Mouse (Mus musculus) erythroblast, embryonic 14.5 days (primary cell): ENCODE data around the gene Ror1. TPM values are rescaled to one million over a fixed set of nuclear protein-coding genes. Genes with fewer than 3 reads are reported as not detected.

Source experiments
- H3K27me3 ChIP-seq: 2 replicates; pipeline ENCODE4 v1.6.1; 2012; ENCODE audit warnings: inconsistent platforms; ENCODE audit not compliant: control insufficient read depth
- H3K36me3 ChIP-seq: 2 replicates; pipeline ENCODE4 v1.6.1; 2012; ENCODE audit warnings: mild to moderate bottlenecking, inconsistent platforms; ENCODE audit not compliant: control insufficient read depth
- H3K4me1 ChIP-seq: 2 replicates; pipeline ENCODE4 v1.6.1; 2012; ENCODE audit warnings: inconsistent platforms; ENCODE audit not compliant: control insufficient read depth
- H3K4me3 ChIP-seq: replicated peaks from 2 replicates; pipeline ENCODE3; 2012; ENCODE audit warnings: moderate library complexity, mild to moderate bottlenecking, inconsistent platforms
- H3K9me3 ChIP-seq: 2 replicates; pipeline ENCODE4 v1.6.1; 2012; ENCODE audit warnings: low read length, inconsistent platforms, mixed read lengths; ENCODE audit not compliant: control insufficient read depth
- GATA1 ChIP-seq: IDR thresholded peaks from 2 replicates; pipeline ENCODE4 v1.6.1; 2012; ENCODE audit warnings: low read length, inconsistent platforms, mixed read lengths
- TAL1 ChIP-seq: IDR thresholded peaks from 3 replicates; pipeline ENCODE4 v1.6.1; 2012; ENCODE audit warnings: low read length, inconsistent platforms, mixed read lengths
- polyA plus RNA-seq: library from polyadenylated mRNA; stranded (reverse); fragments of >175 nt; gene quantifications from 2 replicates; pipeline ENCODE4 v1.2.3, GENCODE M21; 2012

Ror1 gene
- polyA plus RNA-seq, 1 experiment, result not detected

DNA sequence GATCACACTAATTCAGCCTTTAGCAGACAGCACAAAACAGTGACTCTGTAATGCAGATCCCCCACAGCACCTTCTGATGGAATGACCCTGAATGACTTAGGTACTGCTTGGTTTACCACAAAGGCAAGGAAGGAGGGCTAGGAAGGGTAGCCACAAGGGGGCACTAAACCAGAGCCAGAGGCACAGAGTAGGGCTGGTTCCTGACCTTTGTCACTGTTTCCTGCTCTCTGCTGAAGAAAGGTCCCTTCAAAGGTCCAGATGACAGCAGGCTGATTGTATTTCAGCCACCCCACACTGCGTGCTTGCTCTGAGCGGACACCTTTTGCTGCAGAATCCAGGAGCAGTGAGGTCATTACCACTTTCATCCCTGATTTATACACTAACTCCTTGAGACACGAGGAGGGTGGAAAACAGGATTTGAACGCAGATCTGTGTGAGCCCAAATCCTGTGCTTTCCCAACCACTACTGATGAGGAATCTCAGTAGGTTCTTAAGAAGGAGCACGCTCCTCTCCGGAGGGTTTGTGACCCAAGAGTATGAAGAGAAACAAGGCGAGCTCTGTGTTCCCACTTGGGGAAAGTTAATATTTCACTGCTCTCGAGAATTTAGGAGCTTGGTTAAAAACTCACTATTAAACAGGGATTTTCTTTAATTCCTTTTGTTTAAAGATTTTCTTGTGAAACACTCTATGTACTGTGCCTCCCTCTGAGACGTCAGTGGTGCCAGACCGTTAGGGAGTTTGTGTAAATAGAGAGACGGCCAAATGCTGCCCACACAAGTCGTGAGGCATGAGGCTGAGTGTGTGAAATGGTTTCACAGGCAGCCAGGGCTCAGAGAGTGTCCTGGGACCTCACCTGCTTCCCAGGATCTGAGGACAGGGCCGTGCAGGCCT lies 119.0 kb downstream of the Ror1 start:
- H3K4me3 ChIP-seq, result no peak overlapping the region
- TF ChIP-seq GATA1 (no peak), TAL1 (no peak)

DNA sequence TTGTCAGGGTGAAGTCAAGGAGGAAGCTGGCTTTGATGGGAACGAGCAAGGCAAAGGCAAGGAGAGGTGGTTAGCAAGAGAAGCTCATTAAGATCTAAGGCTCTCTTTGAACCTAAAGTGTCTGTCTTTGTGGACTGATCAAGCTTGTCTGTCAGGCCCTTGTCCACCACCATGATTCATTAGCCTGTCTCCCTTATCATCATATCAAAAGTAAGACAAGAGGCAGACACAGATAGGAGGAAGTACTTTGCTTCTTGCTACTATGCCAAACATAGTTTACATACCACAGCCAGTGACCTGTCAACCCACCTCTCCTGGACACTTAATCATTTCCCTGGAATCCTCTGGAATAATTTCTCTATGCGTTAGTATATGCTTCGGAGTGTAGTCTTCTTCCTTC lies 121.0 kb downstream of the Ror1 start:
- no peak for TF ChIP-seq GATA1
- TF ChIP-seq TAL1, result no peak
- H3K4me1 ChIP-seq, result no peaks in the 10 kb centered on the region
- H3K27me3 ChIP-seq, result no peaks in the 10 kb centered on the region
- no peaks in the 10 kb centered on the region for H3K36me3 ChIP-seq
- no peaks in the 10 kb centered on the region for H3K9me3 ChIP-seq
- H3K4me3 ChIP-seq, result no peak overlapping the region

More for the DNA sequence above, 119.0 kb downstream of the Ror1 start:
- Histone ChIP-seq H3K9me3 (no peaks in the 10 kb centered on the region), H3K4me1 (no peaks in the 10 kb centered on the region), H3K27me3 (no peaks in the 10 kb centered on the region), H3K36me3 (no peaks in the 10 kb centered on the region)

DNA sequence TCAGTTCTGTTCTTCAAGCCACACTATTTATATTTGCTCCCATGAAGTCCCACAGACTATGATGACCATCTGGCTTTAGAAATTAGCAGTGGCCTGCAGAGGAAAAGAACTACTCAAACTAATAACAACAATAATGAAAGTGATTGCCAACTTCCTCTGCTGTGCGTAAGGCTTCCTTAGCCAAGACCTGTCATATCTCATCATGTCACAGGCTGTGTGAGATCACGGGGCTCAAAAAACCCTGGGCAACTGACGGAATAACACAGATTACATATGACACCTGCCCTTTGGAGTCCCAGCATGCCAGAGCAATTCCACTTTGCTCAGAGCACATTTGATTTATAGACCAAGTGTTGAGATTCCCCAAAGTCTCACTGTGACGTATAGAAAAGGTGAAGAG lies 123.4 kb downstream of the Ror1 start:
- Histone ChIP-seq H3K4me1 (no peaks in the 10 kb centered on the region), H3K4me3 (no peak overlapping the region), H3K27me3 (no peaks in the 10 kb centered on the region), H3K36me3 (no peaks in the 10 kb centered on the region), H3K9me3 (no peaks in the 10 kb centered on the region)
- TF ChIP-seq TAL1, result no peak
- TF ChIP-seq GATA1, result no peak

DNA sequence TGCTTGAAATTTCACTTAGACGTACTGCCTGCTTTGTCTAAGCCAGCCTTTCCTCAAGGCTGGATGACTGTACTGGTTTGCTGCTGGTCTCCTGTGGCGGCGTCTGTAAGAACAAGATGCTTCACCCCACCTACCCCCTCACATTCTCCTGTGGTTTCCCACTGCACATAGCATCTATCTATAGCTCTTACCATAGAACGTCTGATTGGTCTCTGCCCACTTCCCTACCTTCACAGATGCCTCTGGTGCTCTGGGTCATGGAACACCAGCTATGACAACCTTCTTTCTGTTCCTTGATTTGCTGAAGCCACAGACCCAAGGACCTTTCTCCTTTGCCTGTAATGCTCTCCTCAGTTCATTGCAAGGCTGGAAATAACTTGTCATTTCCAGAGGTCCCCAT lies 124.0 kb downstream of the Ror1 start:
- TF ChIP-seq GATA1 (no peak), TAL1 (no peak)
- Histone ChIP-seq H3K4me3 (no peak overlapping the region), H3K36me3 (no peaks in the 10 kb centered on the region)

DNA sequence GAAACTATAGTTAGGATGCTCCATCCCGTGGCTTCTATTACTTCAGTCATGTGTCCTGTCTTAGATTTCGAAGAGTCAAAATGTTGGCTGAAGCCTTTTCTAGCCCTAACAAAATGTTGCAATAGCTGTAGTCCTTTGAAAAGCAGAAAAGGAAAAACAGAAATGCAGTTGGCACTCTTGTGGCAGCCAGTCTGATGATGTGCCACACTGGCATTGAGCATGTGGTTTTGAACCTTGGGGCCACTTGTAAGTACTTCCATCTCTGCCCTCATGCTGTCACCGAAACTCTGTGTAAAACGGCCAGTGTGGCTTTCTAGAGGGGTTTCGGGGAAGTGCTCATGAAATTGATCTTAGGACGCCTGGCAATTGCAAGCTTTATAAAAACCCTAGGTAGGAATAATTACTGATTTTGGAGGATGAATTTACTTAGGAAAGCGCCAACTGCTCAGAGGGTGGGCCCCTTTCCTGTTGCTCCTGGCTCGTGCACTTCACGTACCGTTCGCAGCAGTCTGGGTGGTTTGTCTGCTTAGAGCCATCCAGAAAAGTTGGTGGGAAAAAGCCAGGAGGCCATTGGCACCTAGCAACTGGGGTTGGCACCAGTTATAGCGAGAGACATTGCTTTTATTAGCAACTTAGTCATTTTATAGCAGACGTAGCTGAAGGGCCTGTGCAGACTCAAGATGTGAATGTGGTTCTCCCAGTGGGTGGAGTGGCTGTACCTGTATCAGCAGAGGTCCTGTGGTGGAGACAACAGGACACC lies 126.6 kb downstream of the Ror1 start:
- Histone ChIP-seq H3K36me3 (no peaks in the 10 kb centered on the region), H3K4me3 (no peak overlapping the region), H3K27me3 (no peaks in the 10 kb centered on the region), H3K4me1 (no peaks in the 10 kb centered on the region), H3K9me3 (no peaks in the 10 kb centered on the region)
- no peak for TF ChIP-seq TAL1

More for the DNA sequence above, 124.0 kb downstream of the Ror1 start:
- no peaks in the 10 kb centered on the region for H3K9me3 ChIP-seq
- no peaks in the 10 kb centered on the region for H3K27me3 ChIP-seq
- H3K4me1 ChIP-seq, result no peaks in the 10 kb centered on the region

DNA sequence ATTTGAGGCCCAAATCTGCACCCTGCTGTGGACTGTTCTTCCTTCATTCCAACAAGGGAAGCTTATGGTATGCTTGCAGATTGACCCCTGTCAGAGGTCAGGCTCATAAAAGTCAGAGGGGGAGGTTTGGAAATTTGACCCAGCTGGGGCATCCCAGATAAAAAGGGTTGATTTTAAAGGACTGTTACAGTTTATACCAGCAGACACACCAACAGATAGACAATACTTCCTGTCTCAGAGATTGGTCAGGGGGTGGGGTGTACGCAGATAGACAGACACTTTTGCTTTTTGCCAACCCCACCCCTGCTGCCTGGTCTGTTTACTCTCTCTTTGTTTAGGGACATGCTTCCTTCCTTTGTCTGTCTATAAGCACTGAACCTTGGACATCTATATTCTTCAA lies 127.9 kb downstream of the Ror1 start:
- Histone ChIP-seq H3K4me3 (no peak overlapping the region), H3K27me3 (no peaks in the 10 kb centered on the region), H3K9me3 (no peaks in the 10 kb centered on the region), H3K36me3 (no peaks in the 10 kb centered on the region), H3K4me1 (no peaks in the 10 kb centered on the region)
- no peak for TF ChIP-seq TAL1
- TF ChIP-seq GATA1, result no peak

DNA sequence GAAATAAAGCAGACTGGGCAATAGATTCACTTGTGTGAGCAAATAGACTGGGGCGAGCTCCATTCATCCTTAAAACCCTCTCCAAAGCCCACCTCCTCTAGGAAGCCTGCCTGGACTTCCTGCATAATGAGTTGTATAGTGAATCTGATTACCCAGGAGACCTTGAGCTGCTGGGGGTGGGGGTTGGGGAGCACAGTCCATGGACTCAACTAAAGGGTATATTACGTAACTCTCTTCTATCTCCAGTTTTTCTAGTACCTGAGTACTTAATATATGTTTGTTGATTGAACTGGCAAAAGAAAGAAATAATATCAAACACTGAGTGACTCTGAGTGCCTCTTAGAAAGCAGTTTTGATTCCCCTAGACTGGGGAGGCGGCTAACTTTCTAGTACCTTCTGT lies 128.4 kb downstream of the Ror1 start:
- no peak overlapping the region for H3K4me3 ChIP-seq
- H3K27me3 ChIP-seq, result no peaks in the 10 kb centered on the region
- no peaks in the 10 kb centered on the region for H3K36me3 ChIP-seq
- no peaks in the 10 kb centered on the region for H3K9me3 ChIP-seq
- no peaks in the 10 kb centered on the region for H3K4me1 ChIP-seq
- TF ChIP-seq TAL1, result no peak
- no peak for TF ChIP-seq GATA1

DNA sequence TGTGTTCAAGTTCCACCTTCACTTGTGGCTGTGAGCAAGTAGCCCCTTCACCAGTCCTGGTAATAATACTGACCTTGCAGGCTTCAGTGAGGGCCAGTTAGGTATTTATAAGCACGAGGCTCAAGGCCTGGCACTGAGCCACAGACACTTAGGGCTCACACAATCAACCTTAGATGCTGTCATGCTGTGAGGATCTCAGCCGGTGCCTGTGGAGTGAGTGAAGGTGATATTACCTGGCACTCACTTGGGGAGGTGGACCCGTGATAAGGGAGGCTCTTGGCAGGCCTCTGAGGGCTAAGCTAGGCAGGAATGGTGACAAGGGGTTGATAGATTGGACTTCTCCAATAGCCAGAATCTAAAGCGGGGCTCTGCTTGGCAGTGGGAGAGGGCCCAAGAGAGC lies 131.0 kb downstream of the Ror1 start:
- no peak overlapping the region for H3K4me3 ChIP-seq
- no peaks in the 10 kb centered on the region for H3K36me3 ChIP-seq
- no peaks in the 10 kb centered on the region for H3K4me1 ChIP-seq
- no peaks in the 10 kb centered on the region for H3K9me3 ChIP-seq
- no peaks in the 10 kb centered on the region for H3K27me3 ChIP-seq
- TF ChIP-seq GATA1 (no peak), TAL1 (no peak)

DNA sequence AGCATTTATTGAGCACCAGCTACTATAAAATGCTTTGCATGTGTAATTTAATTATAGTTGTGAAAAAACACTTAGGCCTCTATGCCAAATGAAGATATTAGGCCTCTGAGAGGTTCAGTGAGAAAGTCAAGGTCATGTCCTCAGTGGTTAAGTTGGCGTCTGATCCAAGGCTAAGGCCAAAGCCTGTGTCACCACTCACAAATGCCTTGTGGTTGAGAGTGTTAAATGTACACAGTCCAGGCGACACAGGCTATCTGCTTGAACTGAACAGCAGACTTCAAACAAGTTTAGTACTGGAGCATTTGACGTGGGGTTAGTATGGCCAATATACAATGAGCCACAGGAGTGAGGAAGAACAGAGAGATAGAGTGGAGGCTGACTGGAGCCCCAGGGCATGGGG lies 132.5 kb downstream of the Ror1 start:
- Histone ChIP-seq H3K27me3 (no peaks in the 10 kb centered on the region), H3K36me3 (no peaks in the 10 kb centered on the region), H3K9me3 (no peaks in the 10 kb centered on the region)

More for the DNA sequence above, 132.5 kb downstream of the Ror1 start:
- Histone ChIP-seq H3K4me1 (no peaks in the 10 kb centered on the region), H3K4me3 (no peak overlapping the region)
- TF ChIP-seq TAL1 (no peak), GATA1 (no peak)
